Mouse (Mus musculus): ENCODE data around the gene Prkch. TPM values are rescaled to one million over a fixed set of nuclear protein-coding genes. Genes with fewer than 3 reads are reported as not detected.

Gene Prkch
- polyA plus RNA-seq, 1 experiment, result not detected

DNA sequence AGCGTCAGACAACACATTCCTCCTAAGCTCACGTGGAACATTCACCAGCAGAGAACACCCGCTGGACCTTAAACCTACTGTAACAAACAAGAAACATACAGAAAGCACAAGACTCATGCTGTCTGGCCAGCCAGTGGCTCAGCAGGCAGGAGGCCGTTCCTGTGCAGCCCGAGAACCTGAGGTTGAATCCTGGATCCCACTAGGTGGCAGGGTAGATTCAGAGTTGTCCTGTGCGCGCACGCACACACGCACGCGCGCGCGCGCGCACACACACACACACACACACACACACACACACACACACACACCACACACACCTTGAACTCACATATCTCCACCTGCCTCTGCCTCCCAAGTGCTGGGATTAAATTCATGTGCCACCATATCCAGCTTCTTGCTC, 110.5 kb downstream of the Prkch start:
- TF ChIP-seq POLR2A (IDR thresholded peaks at IDR 0.05; ENCODE audit: insufficient read depth, low read depth, low read length), result no peak
- no peak for TF ChIP-seq CTCF (IDR thresholded peaks at IDR 0.05; ENCODE audit: insufficient read depth, low read depth, low read length)
- Histone ChIP-seq H3K4me3 (ENCODE audit: insufficient read depth, low read depth, low read length) (no peak overlapping the region), H3K27ac (ENCODE audit: insufficient read depth, low read depth, low read length) (no peak overlapping the region), H3K4me1 (ENCODE audit: control insufficient read depth, insufficient read depth, low read length) (no peaks in the 10 kb centered on the region)
- WGBS, result 92% methylated on average over 16 of the region's 16 CpGs

DNA sequence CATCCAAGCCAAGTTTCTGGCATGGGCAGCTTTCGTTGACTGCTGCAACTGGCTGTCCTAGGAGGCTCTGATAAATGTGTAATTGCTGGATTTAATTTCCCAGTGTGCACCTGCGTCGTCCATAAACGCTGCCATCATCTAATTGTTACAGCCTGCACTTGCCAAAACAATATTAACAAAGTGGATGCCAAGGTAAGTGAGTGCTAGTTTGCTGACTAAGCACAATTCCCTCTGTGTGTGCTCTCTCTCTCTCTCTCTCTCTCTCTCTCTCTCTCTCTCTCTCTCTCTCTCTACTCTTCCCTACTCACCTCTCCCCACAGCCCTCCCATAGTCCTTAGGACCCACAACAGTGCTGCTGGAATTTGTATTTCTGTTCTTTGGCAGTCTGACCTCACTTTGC, 111.5 kb downstream of the Prkch start:
- WGBS, result 57% methylated on average over 4 of the region's 4 CpGs
- no peak overlapping the region for H3K4me3 ChIP-seq (ENCODE audit: insufficient read depth, low read depth, low read length)
- H3K27ac ChIP-seq (ENCODE audit: insufficient read depth, low read depth, low read length), result no peak overlapping the region
- no peaks in the 10 kb centered on the region for H3K4me1 ChIP-seq (ENCODE audit: control insufficient read depth, insufficient read depth, low read length)
- TF ChIP-seq CTCF (IDR thresholded peaks at IDR 0.05; ENCODE audit: insufficient read depth, low read depth, low read length) (no peak), POLR2A (IDR thresholded peaks at IDR 0.05; ENCODE audit: insufficient read depth, low read depth, low read length) (no peak)

DNA sequence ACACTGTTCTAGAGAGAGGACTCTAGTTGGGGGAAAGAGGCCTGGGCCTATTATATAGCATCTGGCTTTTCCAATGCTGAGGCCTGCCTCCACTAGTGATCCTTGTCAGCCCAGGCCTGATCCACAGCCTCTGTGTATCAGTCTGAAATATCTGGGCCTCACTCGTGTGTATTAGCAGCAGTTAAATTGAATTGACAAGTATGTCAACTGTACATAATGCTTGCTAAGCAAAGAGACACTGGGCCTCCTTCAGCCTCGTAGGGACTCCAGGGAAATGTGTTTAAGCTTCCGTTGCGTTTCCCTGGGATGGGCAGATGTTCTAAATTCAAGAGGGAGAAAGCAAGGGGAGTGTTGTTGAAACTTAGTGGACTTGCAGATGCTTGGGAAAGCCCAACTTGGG, 112.3 kb downstream of the Prkch start:
- WGBS, result 92% methylated on average over 4 of the region's 4 CpGs
- H3K27ac ChIP-seq (ENCODE audit: insufficient read depth, low read depth, low read length), result no peak overlapping the region
- TF ChIP-seq POLR2A (IDR thresholded peaks at IDR 0.05; ENCODE audit: insufficient read depth, low read depth, low read length) (no peak), CTCF (IDR thresholded peaks at IDR 0.05; ENCODE audit: insufficient read depth, low read depth, low read length) (no peak)
- H3K4me3 ChIP-seq (ENCODE audit: insufficient read depth, low read depth, low read length), result no peak overlapping the region
- H3K4me1 ChIP-seq (ENCODE audit: control insufficient read depth, insufficient read depth, low read length), result no peaks in the 10 kb centered on the region

DNA sequence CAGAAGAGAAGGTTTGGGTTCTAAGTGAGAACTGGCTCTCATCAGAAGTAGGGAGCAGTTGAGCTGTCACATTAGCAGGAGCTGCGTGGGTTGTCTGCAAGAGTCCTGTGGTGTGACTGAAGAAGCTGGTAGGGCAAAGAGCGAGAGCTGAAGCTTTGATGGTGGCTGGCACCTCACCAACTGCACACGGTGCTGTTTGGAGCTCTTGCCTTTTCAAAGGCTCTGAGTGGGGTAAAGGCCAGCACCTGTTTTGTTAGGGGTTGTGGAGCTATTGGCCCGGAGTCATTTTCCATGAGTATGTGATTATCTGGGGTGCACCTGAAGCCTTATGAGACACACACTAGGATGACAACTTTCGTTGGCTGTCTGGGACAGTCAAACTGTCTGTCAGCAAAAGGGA, 113.8 kb downstream of the Prkch start:
- Histone ChIP-seq H3K4me1 (ENCODE audit: control insufficient read depth, insufficient read depth, low read length) (no peaks in the 10 kb centered on the region), H3K27ac (ENCODE audit: insufficient read depth, low read depth, low read length) (no peak overlapping the region), H3K4me3 (ENCODE audit: insufficient read depth, low read depth, low read length) (no peak overlapping the region)
- WGBS, result 83% methylated on average over 5 of the region's 5 CpGs
- TF ChIP-seq CTCF (IDR thresholded peaks at IDR 0.05; ENCODE audit: insufficient read depth, low read depth, low read length), result no peak
- TF ChIP-seq POLR2A (IDR thresholded peaks at IDR 0.05; ENCODE audit: insufficient read depth, low read depth, low read length), result no peak

DNA sequence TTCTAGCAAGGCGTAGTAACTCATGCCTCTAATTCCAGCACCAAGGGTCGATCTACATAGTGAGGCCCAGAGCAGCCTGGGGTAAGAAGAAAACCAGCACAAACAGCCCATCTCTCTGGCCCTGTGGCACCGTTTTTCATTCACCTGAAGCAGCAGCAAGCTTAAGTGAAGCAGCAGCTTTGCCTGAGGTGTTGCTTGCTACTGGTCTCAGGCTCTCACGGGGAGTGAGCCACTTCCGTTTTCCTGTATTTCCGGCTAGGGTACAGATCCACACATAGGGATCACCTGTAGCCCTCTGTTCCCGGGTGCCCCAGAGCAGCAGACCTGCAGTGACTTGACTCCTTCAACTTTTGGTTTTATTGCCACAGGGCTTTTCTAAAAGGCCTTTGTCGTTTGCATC, 114.2 kb downstream of the Prkch start:
- H3K4me1 ChIP-seq (ENCODE audit: control insufficient read depth, insufficient read depth, low read length), result no peaks in the 10 kb centered on the region
- TF ChIP-seq CTCF (IDR thresholded peaks at IDR 0.05; ENCODE audit: insufficient read depth, low read depth, low read length) (no peak), POLR2A (IDR thresholded peaks at IDR 0.05; ENCODE audit: insufficient read depth, low read depth, low read length) (no peak)
- no peak overlapping the region for H3K27ac ChIP-seq (ENCODE audit: insufficient read depth, low read depth, low read length)
- WGBS, result 90% methylated on average over 8 of the region's 8 CpGs
- H3K4me3 ChIP-seq (ENCODE audit: insufficient read depth, low read depth, low read length), result no peak overlapping the region

DNA sequence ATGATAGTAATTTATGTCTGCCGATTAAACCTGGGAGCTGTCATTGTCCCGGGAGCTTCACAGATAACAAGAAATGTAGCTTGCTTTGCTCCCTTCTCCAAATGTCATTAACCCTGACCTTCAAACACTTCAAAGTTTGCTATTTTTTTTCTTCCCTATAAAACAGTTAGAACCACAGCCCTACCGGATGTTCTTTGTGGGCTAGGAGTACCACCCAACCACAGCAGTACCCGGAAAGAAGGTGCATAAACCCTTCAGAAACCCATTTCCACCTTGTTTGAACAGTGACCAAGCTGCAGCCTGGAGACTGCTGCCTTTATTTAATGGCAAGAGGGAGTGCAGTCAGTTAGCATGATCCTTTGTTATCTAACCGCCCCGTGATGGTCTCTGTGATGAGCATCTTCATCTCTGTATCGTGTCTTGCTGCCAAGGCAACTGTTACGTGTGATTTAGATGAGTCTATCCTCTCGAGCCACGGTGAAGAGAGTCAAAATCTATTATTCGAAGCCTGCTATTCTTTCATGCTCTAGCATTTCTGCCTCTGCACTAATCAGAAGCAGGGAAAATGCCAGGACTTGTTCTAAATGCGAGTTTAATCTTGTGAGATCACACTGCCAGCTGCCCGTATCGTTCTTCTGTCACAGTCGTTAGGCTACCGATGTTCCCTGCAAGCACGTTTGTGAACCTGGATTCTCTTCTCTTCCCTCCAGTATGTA, 115.0 kb downstream of the Prkch start:
- Histone ChIP-seq H3K4me3 (ENCODE audit: insufficient read depth, low read depth, low read length) (no peak overlapping the region), H3K27ac (ENCODE audit: insufficient read depth, low read depth, low read length) (no peak overlapping the region), H3K4me1 (ENCODE audit: control insufficient read depth, insufficient read depth, low read length) (no peaks in the 10 kb centered on the region)
- 57% methylated on average over 17 of the region's 17 CpGs for WGBS
- TF ChIP-seq POLR2A (IDR thresholded peaks at IDR 0.05; ENCODE audit: insufficient read depth, low read depth, low read length), result no peak
- TF ChIP-seq CTCF (IDR thresholded peaks at IDR 0.05; ENCODE audit: insufficient read depth, low read depth, low read length), result no peak

DNA sequence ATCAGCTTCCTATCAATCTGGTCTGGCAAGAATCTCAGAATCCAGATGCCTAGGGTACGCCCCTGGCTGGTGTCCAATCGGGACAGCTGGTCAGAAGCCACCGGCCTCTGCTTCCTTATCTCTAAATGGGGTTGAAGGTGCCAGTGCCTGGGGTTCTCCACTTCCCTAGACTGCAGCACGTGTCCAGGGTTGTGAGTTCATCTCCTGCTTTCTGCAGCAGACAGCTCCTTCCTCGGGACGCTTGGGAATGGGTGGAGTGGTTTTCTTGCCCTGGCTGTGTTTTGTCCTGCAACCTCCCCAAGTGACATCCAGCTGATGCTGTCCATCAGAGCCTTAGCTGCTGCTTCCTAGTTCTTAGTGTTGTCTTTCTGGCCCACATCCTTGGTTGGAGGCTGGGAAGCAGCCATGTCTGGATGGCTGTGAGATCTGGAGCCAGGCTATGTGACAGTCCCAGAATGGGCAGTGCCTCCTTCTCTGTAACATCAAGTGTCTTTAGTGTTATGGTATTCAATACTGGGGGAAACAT, 116.0 kb downstream of the Prkch start:
- Histone ChIP-seq H3K4me1 (ENCODE audit: control insufficient read depth, insufficient read depth, low read length) (no peaks in the 10 kb centered on the region), H3K4me3 (ENCODE audit: insufficient read depth, low read depth, low read length) (no peak overlapping the region), H3K27ac (ENCODE audit: insufficient read depth, low read depth, low read length) (no peak overlapping the region)
- TF ChIP-seq POLR2A (IDR thresholded peaks at IDR 0.05; ENCODE audit: insufficient read depth, low read depth, low read length), result no peak
- TF ChIP-seq CTCF (IDR thresholded peaks at IDR 0.05; ENCODE audit: insufficient read depth, low read depth, low read length), result no peak
- 86% methylated on average over 6 of the region's 6 CpGs for whole genome bisulfite sequencing

DNA sequence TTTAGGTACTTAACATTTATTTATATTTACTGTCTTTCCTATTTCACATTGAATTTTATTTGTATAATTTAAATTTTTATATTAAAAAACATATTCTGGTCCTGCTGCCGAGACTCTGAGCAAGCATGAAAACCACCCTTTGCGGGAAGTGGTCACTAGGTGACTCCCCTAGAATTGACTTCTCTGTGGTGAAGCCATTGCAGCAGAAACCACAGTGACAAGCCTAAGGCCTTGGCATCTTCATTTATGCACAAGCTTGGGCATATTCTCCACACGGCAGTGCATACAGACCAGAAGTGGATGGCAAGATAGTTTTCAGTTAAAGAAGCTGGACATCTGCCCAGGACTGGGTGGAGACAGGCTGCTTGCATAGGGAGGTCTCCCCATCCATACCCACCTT, 117.4 kb downstream of the Prkch start:
- H3K4me3 ChIP-seq (ENCODE audit: insufficient read depth, low read depth, low read length), result no peak overlapping the region
- no peaks in the 10 kb centered on the region for H3K4me1 ChIP-seq (ENCODE audit: control insufficient read depth, insufficient read depth, low read length)
- no peak for TF ChIP-seq CTCF (IDR thresholded peaks at IDR 0.05; ENCODE audit: insufficient read depth, low read depth, low read length)
- TF ChIP-seq POLR2A (IDR thresholded peaks at IDR 0.05; ENCODE audit: insufficient read depth, low read depth, low read length), result no peak
- 90% methylated on average over 3 of the region's 3 CpGs for WGBS
- no peak overlapping the region for H3K27ac ChIP-seq (ENCODE audit: insufficient read depth, low read depth, low read length)

DNA sequence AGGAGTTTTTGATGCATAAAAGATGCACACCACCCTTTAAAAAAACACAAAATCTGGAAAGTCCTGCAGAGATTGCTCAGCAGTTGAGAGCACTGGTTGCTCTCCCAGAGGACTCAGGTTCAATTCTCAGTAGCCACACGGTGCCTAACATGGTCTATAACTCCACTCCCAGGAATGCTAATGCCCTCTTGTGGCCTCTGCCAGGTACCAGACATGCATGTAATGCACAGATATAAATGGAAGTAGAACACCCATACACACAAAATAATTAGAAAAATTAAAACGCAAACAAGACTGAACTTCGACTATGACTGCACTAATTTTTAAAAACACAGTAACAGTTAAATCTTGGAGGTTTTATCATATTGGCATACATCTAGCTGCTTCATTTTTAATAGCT, 119.8 kb downstream of the Prkch start:
- no peak overlapping the region for H3K4me3 ChIP-seq (ENCODE audit: insufficient read depth, low read depth, low read length)
- H3K4me1 ChIP-seq (ENCODE audit: control insufficient read depth, insufficient read depth, low read length), result no peaks in the 10 kb centered on the region
- H3K27ac ChIP-seq (ENCODE audit: insufficient read depth, low read depth, low read length), result no peak overlapping the region
- WGBS, result 93% methylated on average over 3 of the region's 3 CpGs
- TF ChIP-seq CTCF (IDR thresholded peaks at IDR 0.05; ENCODE audit: insufficient read depth, low read depth, low read length), result no peak
- no peak for TF ChIP-seq POLR2A (IDR thresholded peaks at IDR 0.05; ENCODE audit: insufficient read depth, low read depth, low read length)
